Mouse (Mus musculus): Measurements from ENCODE around the gene Fam107b.

DNA sequence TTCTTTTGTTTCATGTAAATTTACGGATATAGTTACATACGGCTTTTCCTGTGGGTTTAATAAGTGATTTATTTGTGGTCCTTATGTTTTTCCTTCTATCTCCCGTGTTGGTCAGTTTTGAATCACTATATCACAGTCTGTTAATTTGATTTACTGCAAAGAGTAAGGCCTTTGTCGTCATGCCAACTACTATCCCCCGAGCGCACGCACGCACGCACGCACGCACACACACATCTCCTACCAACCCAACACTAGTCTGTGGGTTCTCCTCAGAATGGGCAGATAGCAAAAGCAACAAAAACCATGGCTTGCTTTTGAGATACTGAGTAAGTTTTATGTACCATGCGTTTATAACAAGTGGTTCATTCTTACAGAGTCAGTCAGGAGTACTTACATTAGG, 168.4 kb downstream of the Fam107b start:
- TF ChIP-seq CTCF (IDR thresholded peaks at IDR 0.05; ENCODE audit: borderline replicate concordance, extremely low read depth, insufficient read depth, insufficient read length) (no peak), POLR2A (IDR thresholded peaks at IDR 0.05; ENCODE audit: borderline replicate concordance, extremely low read depth, insufficient read depth, insufficient read length, poor library complexity, severe bottlenecking) (no peak)
